Mouse (Mus musculus) layer of hippocampus, postnatal 14 days (tissue): Measurements from ENCODE around the gene Tmed9. TPM values are rescaled to one million over a fixed set of nuclear protein-coding genes. Genes with fewer than 3 reads are reported as not detected.

Source experiments
- DNase-seq, 2 experiments: peaks; one replicate each; pipeline ENCODE4 v3.0.0; 2021 to 2022; ENCODE audit warnings: low spot score in 2 of 2, mixed read lengths in 1 of 2
- total RNA-seq, 2 experiments: library from RNA; stranded (reverse); gene quantifications; 2 replicates each; pipeline ENCODE4 v1.2.3; 2021

Tmed9 gene
- total RNA-seq, 2 experiments from 2014 or later, result 132 to 133 TPM

- no peak for DNase-seq
Observed at GRCm38 (mm10) chr13:55604606-55605005, 31.1 kb downstream of the Tmed9 start.

- DNase-seq, result peak in 1 of 2 experiments; percentile 34
Observed at GRCm38 (mm10) chr13:55606899-55607623, 33.5 kb downstream of the Tmed9 start.

DNA sequence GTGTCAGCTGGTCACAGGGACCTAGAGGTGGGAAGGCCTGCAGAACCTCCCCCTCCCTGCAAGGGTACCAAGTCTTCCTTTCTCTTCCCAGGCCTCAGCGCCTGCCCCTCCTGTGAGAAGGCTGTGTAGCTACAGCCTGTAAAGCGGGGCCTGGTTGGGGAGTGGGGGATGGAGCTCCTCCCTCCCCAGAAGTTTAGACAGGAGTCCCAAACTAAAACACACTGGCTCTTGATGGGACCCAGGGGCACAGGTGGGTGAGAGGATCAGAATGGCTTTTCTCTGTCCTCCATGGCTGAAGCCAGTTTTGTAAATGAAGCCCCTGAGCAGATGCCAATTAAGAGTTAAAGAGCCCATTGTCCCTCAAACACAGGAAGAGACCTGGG is 34.1 kb downstream of the Tmed9 start:
- DNase-seq, result no peak

DNA sequence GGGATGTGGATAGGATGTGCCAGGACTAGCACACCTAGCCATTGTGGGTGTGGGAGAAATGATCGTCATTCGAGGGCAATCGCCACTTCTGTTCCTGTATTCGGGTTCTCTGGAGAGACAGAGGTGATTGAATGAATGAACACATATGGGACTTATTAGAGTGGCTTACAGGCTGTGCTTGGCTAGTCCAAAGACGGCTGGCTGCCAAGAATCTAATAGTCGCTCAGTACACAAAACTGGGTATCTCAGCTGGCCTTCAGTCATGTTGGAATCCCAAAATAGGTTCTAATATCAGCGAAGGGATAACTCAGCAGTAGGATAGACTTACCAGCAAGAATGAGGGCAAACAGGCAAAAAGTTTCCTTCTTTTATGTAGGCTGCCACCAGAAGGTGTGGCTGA is 38.5 kb downstream of the Tmed9 start:
- no peak for DNase-seq

GRCm38 (mm10) chr13:55613471-55613870 is 39.9 kb downstream of the Tmed9 start:
- no peak for DNase-seq

DNA sequence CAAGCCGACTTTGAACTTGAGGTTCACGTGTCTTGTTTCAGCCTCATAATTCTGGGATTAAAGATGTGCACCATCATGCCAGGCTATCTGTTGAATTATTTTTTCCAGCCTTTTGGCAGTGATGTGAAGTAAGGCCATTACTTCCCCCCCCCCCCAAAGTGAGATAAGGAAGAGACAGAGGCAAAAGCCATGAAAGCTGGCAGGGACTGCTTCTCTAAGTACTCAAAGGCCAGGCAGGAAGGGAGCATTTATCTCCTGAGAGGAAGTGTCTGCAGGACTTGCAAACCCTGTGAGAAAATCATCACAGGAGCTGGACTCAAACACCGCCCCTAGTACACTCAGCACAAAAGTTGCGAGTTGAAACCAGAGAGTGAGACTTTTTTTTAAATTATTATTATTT is 45.8 kb downstream of the Tmed9 start:
- DNase-seq, result no peak

GRCm38 (mm10) chr13:55620275-55620674 is 46.7 kb downstream of the Tmed9 start:
- no peak for DNase-seq

GRCm38 (mm10) chr13:55622156-55622648 is 48.7 kb downstream of the Tmed9 start:
- peak in 1 of 2 experiments; percentile 39 for DNase-seq

DNA sequence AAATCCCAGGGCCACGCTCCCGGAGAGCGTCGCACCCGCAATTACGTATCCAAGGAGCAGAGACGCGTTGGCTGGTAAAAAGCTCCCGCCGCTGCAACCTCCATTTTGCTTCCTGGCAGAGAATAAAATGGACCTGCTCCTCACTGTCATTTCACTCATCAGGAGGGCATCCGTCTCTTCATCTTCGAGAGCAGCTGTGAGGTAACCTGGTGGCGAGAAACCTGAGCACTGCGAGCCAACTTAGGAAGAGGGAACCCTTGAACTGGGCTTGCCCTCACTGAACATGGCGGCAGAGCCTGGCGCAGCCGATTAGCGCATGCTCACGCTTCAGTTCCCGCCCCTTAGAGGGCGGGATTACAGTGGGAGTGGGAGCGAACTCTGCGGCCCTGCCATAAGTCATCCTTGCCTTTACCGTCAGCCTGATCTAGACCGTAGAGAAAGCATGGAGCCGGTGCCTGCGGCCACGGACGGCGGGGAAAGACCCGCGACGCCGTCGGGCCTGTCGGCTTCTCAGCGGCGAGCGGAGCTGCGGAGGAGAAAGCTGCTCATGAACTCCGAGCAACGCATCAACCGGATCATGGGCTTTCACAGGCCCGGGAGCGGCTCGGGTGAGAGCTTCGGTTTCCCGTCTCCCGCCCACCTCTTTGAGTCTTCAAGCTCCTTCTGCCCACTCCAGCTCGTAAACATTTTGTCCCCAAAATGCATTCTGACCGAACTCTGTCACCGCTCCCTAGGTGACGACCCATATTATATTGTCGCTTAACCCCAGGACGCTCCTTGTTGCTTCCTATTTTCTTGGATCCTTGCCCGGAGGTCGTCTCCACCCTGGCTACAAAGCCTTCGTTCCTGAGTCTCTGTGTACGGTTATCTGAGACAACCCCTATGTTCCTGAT is 49.4 kb downstream of the Tmed9 start, which contains the start of gene Caml:
Caml (plus strand) TSS at position 357 of the 893 bp plus-strand sequence.
- DNase-seq, result peak; percentile 86 to 91

DNA sequence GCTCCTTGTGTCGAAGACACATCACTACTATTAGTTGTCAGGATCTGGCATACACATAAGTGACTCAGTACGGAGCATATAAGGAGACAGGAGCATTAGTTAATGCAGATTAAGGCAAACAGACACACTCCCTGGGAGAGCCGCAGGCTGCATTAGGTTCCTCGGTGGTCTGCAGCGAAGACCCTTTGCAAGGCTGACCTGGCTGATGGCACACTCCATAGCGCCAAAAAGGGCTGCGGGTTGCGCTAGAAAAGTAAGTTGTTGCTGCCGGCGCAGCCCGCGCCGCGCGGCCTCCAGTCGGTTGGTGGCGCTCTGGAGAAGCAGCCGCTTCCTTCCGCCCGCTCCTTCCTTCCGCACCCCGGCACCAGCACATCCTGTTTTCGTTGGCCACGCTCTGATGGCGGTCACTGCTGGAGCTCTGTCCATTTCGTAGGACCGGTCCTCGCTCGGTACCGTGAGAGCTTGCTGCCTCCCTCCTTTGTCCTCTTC is 61.2 kb downstream of the Tmed9 start, which contains the start of gene Ddx46:
Ddx46 (plus strand) TSS at position 389 of the 489 bp plus-strand sequence.
- DNase-seq, result peak; percentile 83 to 87

DNA sequence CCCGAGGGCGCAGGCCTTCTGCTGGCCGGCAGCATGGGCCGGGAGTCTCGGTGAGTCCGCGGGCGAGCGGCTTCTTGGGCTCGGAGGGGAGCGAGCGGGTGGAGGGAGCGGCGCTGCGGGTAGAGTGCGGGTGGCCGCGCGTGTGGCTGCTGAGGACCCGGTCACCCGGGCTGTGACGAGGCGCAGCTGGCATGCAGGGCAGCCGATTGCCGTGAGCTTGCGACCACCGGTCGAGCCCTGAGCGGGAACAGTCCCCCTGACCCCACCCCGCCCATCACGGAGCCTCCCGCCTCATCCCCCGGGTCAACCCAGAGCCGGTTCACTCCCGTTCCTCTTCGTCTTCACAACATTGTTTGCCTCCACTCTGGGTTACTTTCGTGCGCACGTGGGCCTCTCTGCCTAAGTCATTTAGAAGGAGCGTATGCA is 61.6 kb downstream of the Tmed9 start:
- no peak for DNase-seq

DNA sequence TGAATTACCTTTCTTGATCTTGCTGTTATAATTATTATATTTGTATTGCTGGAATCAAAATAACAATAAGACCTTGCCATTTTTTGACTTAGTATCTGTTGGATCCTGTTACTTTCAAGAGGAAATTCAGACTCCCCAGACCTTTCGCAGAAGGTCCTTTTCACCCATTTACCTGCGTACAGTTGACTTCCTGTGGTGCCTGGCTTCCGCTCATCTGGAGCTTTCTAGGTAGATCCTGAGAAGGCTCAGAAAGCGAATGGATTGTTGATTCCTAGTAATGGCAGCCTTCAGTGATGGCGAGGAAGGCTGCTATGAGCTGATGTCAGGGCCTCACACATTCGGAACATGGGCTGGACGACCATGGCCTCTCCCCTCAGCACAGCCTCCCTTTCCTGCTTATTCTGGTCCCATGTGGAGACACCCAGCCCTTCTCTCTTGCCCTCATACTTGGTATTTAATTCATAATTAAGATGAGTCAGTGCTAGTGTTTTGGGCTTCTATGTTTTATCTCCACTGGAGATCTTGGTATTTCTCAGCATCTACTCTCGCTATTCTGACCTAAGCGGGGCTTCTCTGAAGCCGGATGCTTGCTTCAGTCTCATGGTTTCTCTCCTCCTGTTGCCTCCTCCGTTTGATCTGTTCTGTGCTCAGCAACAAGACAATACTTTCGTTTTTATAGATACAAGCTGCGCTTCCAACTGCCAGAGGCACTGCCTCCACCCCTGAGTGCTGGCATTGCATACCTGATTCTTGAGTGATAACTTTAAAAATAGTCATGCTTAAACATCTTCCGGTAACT is 62.9 kb downstream of the Tmed9 start:
- DNase-seq, result no peak

GRCm38 (mm10) chr13:55640480-55640879 is 66.9 kb downstream of the Tmed9 start:
- DNase-seq, result peak; percentile 70 to 81

- DNase-seq, result no peak
Observed at GRCm38 (mm10) chr13:55644525-55644924, 71.0 kb downstream of the Tmed9 start.

Other genes starting within 250 kb of the Tmed9 start
- gene Mxd3, start 243.9 kb upstream of the Tmed9 start, total RNA-seq, result 1 to 10 TPM; 1.5 to 3.4 TPM
- gene Lman2, start 210.9 kb upstream of the Tmed9 start, total RNA-seq, result 10 to 100 TPM; 52.4 to 53.9 TPM
- gene Rgs14, start 204.0 kb upstream of the Tmed9 start, total RNA-seq, result 10 to 100 TPM; 58.6 to 63.4 TPM
- not detected for gene Slc34a1, start 175.5 kb upstream of the Tmed9 start, total RNA-seq
- not detected for gene Pfn3, start 158.5 kb upstream of the Tmed9 start, total RNA-seq
- under 1 TPM; 0.32 to 0.69 TPM for gene F12, start 146.9 kb upstream of the Tmed9 start, total RNA-seq
- gene Grk6, start 128.7 kb upstream of the Tmed9 start, total RNA-seq, result 10 to 100 TPM; 74.2 to 76.8 TPM
- 10 to 100 TPM; 89.9 to 92.7 TPM for gene Prr7, start 109.5 kb upstream of the Tmed9 start, total RNA-seq
- 100 to 1,000 TPM; 335 to 353 TPM for gene Dbn1, start 85.6 kb upstream of the Tmed9 start, total RNA-seq
- 10 to 100 TPM; 69.4 to 78.9 TPM for gene Pdlim7, start 60.1 kb upstream of the Tmed9 start, total RNA-seq
- gene Dok3, start 44.4 kb upstream of the Tmed9 start, total RNA-seq, result 1 to 10 TPM; 6.7 to 7.9 TPM
- gene Ddx41, start 37.1 kb upstream of the Tmed9 start, total RNA-seq, result 10 to 100 TPM; 44.8 to 47.0 TPM
- 10 to 100 TPM; 64.8 to 67.7 TPM for gene Fam193b, start 2.6 kb upstream of the Tmed9 start, total RNA-seq
- gene B4galt7, start 26.2 kb downstream of the Tmed9 start, total RNA-seq, result 10 to 100 TPM; 22.5 to 22.8 TPM
- gene Caml, start 49.3 kb downstream of the Tmed9 start, total RNA-seq, result 10 to 100 TPM; 48.7 TPM
- 10 to 100 TPM; 46.0 to 50.8 TPM for gene Ddx46, start 61.3 kb downstream of the Tmed9 start, total RNA-seq
- gene B230219D22Rik, start 119.4 kb downstream of the Tmed9 start, total RNA-seq, result 10 to 100 TPM; 79.5 to 82.6 TPM
- gene Txndc15, start 140.9 kb downstream of the Tmed9 start, total RNA-seq, result 10 to 100 TPM; 63.3 to 67.4 TPM
- 10 to 100 TPM; 27.2 to 33.4 TPM for gene Pcbd2, start 153.6 kb downstream of the Tmed9 start, total RNA-seq
- gene Catsper3, start 210.8 kb downstream of the Tmed9 start, total RNA-seq, result under 1 TPM; 0.25 to 0.29 TPM